Mouse (Mus musculus) liver, embryonic 11.5 days (tissue): ENCODE data around the gene Plpp6. TPM values are rescaled to one million over a fixed set of nuclear protein-coding genes. Genes with fewer than 3 reads are reported as not detected.

Experiments used
- ATAC-seq: fragments of 200-750 bp; cut with Nextera tagmentation; replicated peaks from 2 replicates; pipeline ENCODE4 v1.8.0; 2017; ENCODE audit warnings: moderate number of reproducible peaks, mild to moderate bottlenecking, moderate TSS enrichment, moderate library complexity; ENCODE audit not compliant: low FRiP score
- DNase-seq: peaks from one replicate; pipeline ENCODE4 v3.0.0-alpha.2; 2017; ENCODE audit warnings: low spot score
- H3K27ac ChIP-seq: fragments of 300-500 bp; sonication (generic); 2 replicates; pipeline ENCODE4 v1.5.1; 2014; ENCODE audit warnings: mild to moderate bottlenecking, low read depth, low read length, control low read depth
- H3K27me3 ChIP-seq: fragments of 300-500 bp; sonication (generic); replicated peaks from 2 replicates; pipeline ENCODE4 v1.6.1; 2014; ENCODE audit warnings: low read length, mixed read lengths; ENCODE audit not compliant: control insufficient read depth, insufficient read depth
- H3K36me3 ChIP-seq: fragments of 300-500 bp; sonication (generic); 2 replicates; pipeline ENCODE4 v1.6.1; 2014; ENCODE audit warnings: mild to moderate bottlenecking, low read length, moderate library complexity, mixed read lengths; ENCODE audit not compliant: control insufficient read depth, insufficient read depth
- H3K4me1 ChIP-seq: fragments of 300-500 bp; sonication (generic); replicated peaks from 2 replicates; pipeline ENCODE4 v1.6.1; 2014; ENCODE audit warnings: low read length, mixed read lengths; ENCODE audit not compliant: control insufficient read depth, insufficient read depth
- H3K4me2 ChIP-seq: fragments of 300-500 bp; sonication (generic); 2 replicates; pipeline ENCODE4 v1.6.1; 2014; ENCODE audit warnings: mild to moderate bottlenecking, control low read depth, moderate library complexity
- H3K4me3 ChIP-seq: fragments of 300-500 bp; sonication (generic); 2 replicates; pipeline ENCODE4 v1.5.1; 2014; ENCODE audit warnings: low read depth, low read length, control low read depth
- H3K9ac ChIP-seq: fragments of 300-500 bp; sonication (generic); 2 replicates; pipeline ENCODE4 v1.6.1; 2014; ENCODE audit warnings: low read depth, low read length, control low read depth
- H3K9me3 ChIP-seq: fragments of 300-500 bp; sonication (generic); 2 replicates; pipeline ENCODE4 v1.6.1; 2016; ENCODE audit warnings: low read length, inconsistent platforms, mixed read lengths; ENCODE audit not compliant: control insufficient read depth
- WGBS: fragments of 180-500 bp; shearing (Covaris S2); extraction: QIAGEN DNeasy Blood & Tissue Kit; methylation state at CpG from one replicate; pipeline ENCODE4 v1.1.7; 2014; 5-methylcytosine and 5-hydroxymethylcytosine counted together
- polyA plus RNA-seq: library from polyadenylated mRNA; unstranded; fragments of >200 nt; fragmentation: Nextera tagmentation; extraction: Ambion mirVana; gene quantifications from 2 replicates; pipeline ENCODE4 v1.2.1, GENCODE M21; 2014

The Plpp6 gene
- polyA plus RNA-seq, 1 experiment from 2014 or later: 5.0 TPM

DNA sequence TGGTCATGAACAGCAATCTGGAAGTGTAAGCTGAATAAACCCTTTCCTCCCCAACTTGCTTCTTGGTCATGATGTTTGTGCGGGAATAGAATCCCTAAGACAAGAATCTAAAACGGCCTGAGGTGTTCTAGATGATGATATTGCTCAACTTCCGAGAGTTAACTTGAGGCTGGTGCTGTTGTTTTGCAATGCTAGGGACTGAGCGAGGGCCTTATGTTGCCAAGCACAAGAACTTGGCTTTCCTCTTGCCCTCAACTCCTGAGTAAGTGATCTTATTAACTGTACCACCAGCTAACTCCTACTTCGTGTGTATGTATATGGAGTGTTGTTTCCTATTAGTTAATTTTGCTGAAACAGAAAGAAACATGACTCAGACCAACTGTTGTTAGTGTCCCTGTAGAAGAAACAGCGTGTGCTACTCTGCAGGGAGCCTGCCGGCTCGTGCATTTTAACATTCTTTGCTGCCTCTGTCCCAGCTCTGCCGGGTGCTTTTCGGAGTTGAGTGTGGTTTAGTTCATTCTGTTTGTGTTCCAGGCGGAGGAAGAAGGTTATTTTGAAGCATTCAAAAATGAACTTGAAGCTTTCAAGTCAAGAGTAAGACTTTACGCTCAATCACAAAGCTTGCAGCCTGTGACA lies 47.7 kb downstream of the Plpp6 start:
- no peak overlapping the region for H3K9ac ChIP-seq
- no peak overlapping the region for H3K4me2 ChIP-seq
- ATAC-seq (no peak), DNase-seq (no peak)
- H3K27ac ChIP-seq: no peak overlapping the region
- no peaks in the 10 kb centered on the region for H3K4me1 ChIP-seq
- 85% methylated on average over 12 of the region's 12 CpGs for WGBS
- no peaks in the 10 kb centered on the region for H3K27me3 ChIP-seq
- no peak overlapping the region for H3K4me3 ChIP-seq
- H3K36me3 ChIP-seq: peaks cover 28% of the 10 kb centered on the region
- H3K9me3 ChIP-seq: no peaks in the 10 kb centered on the region

DNA sequence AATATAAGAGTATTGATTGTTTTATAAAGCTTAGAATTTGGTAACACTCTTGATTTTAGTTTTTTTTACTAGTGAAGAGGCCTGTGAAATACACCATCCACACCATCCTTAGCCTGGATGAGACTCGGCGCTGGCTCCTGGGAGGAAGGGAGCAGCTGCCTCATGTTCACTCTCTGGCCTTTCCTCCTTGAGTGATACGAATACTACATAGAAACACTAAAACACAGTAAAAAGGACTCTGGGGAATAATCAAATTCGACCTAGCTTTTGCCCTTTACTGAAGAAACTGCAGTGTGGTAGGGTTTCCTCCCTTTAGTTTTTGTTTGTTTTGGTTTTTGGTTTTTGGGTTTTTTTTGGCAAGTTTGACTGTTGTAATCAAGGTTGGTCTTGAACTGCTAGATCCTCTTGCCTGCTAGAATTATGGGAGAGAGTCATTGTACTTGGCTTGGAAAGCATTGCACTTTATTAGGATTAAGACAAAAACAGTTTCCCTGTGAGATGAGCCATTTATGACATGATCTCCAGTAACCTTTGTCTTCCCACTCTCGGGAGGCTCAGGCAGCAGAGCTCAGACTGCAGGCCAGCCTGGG lies 50.8 kb downstream of the Plpp6 start:
- no peaks in the 10 kb centered on the region for H3K4me1 ChIP-seq
- H3K4me3 ChIP-seq: no peak overlapping the region
- peaks cover 22% of the 10 kb centered on the region; the same call in 1 of the 2 replicates for H3K36me3 ChIP-seq
- no peak overlapping the region for H3K4me2 ChIP-seq
- H3K9ac ChIP-seq: no peak overlapping the region
- ATAC-seq (no peak), DNase-seq (no peak)
- H3K27me3 ChIP-seq: no peaks in the 10 kb centered on the region
- no peaks in the 10 kb centered on the region for H3K9me3 ChIP-seq
- WGBS: 86% methylated on average over 5 of the region's 5 CpGs
- H3K27ac ChIP-seq: no peak overlapping the region

GRCm38 (mm10) chr19:29015410-29016203 lies 51.9 kb downstream of the Plpp6 start:
- DNase-seq (no peak), ATAC-seq (no peak)
- Histone ChIP-seq H3K4me3 (no peak overlapping the region), H3K36me3 (peaks cover 27% of the 10 kb centered on the region; the same call in 1 of the 2 replicates), H3K27ac (no peak overlapping the region), H3K4me2 (no peak overlapping the region), H3K9ac (no peak overlapping the region), H3K4me1 (no peaks in the 10 kb centered on the region), H3K9me3 (no peaks in the 10 kb centered on the region), H3K27me3 (no peaks in the 10 kb centered on the region)
- 90% methylated on average over 8 of the region's 8 CpGs for WGBS

GRCm38 (mm10) chr19:29016204-29016765 lies 52.5 kb downstream of the Plpp6 start:
- Histone ChIP-seq H3K36me3 (peaks cover 31% of the 10 kb centered on the region; the same call in 1 of the 2 replicates), H3K27me3 (no peaks in the 10 kb centered on the region), H3K4me1 (no peaks in the 10 kb centered on the region), H3K27ac (no peak overlapping the region), H3K4me2 (no peak overlapping the region), H3K9me3 (no peaks in the 10 kb centered on the region), H3K4me3 (no peak overlapping the region), H3K9ac (no peak overlapping the region)
- 76% methylated on average over 5 of the region's 5 CpGs for WGBS
- DNase-seq: no peak
- no peak for ATAC-seq

Other genes starting within 250 kb of the Plpp6 start
- 0.05 TPM in 1 of 2 replicates, not detected in the other for gene Slc1a1, start 128.9 kb upstream of the Plpp6 start, polyA plus RNA-seq
- gene 4430402I18Rik, start 3.8 kb downstream of the Plpp6 start, polyA plus RNA-seq: 0.70 and 1.2 TPM in 2 replicates
- 27.9 and 29.6 TPM in 2 replicates for gene Cdc37l1, start 26.4 kb downstream of the Plpp6 start, polyA plus RNA-seq
- gene Ak3, start 84.0 kb downstream of the Plpp6 start, polyA plus RNA-seq: 90.6 and 98.4 TPM in 2 replicates
- gene Rcl1, start 137.4 kb downstream of the Plpp6 start, polyA plus RNA-seq: 114 and 120 TPM in 2 replicates